Mouse (Mus musculus) neural tube, embryonic 15.5 days (tissue): Measurements from ENCODE around the gene Mcam. TPM values are rescaled to one million over a fixed set of nuclear protein-coding genes. Genes with fewer than 3 reads are reported as not detected.

Experiments used
- ATAC-seq: fragments of 200-750 bp; cut with Nextera tagmentation; 2 replicates; pipeline ENCODE4 v1.8.0; 2017; ENCODE audit warnings: mild to moderate bottlenecking, moderate TSS enrichment, moderate library complexity; ENCODE audit not compliant: low FRiP score
- H3K27ac ChIP-seq: fragments of 300-500 bp; sonication (generic); replicated peaks from 2 replicates; pipeline ENCODE4 v1.5.1; 2015; ENCODE audit warnings: mild to moderate bottlenecking, inconsistent platforms
- H3K27me3 ChIP-seq: fragments of 300-500 bp; sonication (generic); replicated peaks from 2 replicates; pipeline ENCODE4 v1.6.1; 2015; ENCODE audit warnings: inconsistent platforms
- H3K36me3 ChIP-seq: fragments of 300-500 bp; sonication (generic); 2 replicates; pipeline ENCODE4 v1.6.1; 2015; ENCODE audit warnings: inconsistent platforms
- H3K4me1 ChIP-seq: fragments of 300-500 bp; sonication (generic); 2 replicates; pipeline ENCODE4 v1.6.1; 2015; ENCODE audit warnings: inconsistent platforms
- H3K4me2 ChIP-seq: fragments of 300-500 bp; sonication (generic); 2 replicates; pipeline ENCODE4 v1.6.1; 2015; ENCODE audit warnings: inconsistent platforms, mild to moderate bottlenecking, moderate library complexity
- H3K4me3 ChIP-seq: fragments of 300-500 bp; sonication (generic); replicated peaks from 2 replicates; pipeline ENCODE4 v1.5.1; 2015; ENCODE audit warnings: mild to moderate bottlenecking, inconsistent platforms
- H3K9ac ChIP-seq: fragments of 300-500 bp; sonication (generic); replicated peaks from 2 replicates; pipeline ENCODE4 v1.6.1; 2015; ENCODE audit warnings: mild to moderate bottlenecking, inconsistent platforms
- H3K9me3 ChIP-seq: fragments of 300-500 bp; sonication (generic); replicated peaks from 2 replicates; pipeline ENCODE4 v1.6.1; 2016; ENCODE audit warnings: inconsistent platforms
- WGBS: fragments of 180-500 bp; shearing (Covaris S2); methylation state at CpG from one replicate; pipeline ENCODE4 v1.1.7; 2015; ENCODE audit warnings: mixed read lengths; 5-methylcytosine and 5-hydroxymethylcytosine counted together
- polyA plus RNA-seq: library from polyadenylated mRNA; unstranded; fragments of >200 nt; fragmentation: Nextera tagmentation; extraction: Ambion mirVana; gene quantifications from 2 replicates; pipeline ENCODE4 v1.2.1, GENCODE M21; 2015

Mcam gene
- polyA plus RNA-seq, result 17.3 and 22.6 TPM in 2 replicates

- Histone ChIP-seq H3K4me2 (peak within 1 kb of the TSS; percentile 83), H3K9ac (peak within 1 kb of the TSS; percentile 54), H3K4me1 (peaks cover 45% of the 10 kb centered on the region), H3K27ac (peak within 1 kb of the TSS; percentile 67), H3K4me3 (peak within 1 kb of the TSS; percentile 46), H3K27me3 (peaks cover 64% of the 10 kb centered on the region), H3K36me3 (no peaks in the 10 kb centered on the region), H3K9me3 (no peaks in the 10 kb centered on the region)
- 0 out of 2 replicates have a peak, but pooled peaks have one; percentile 17 for ATAC-seq
- 2% methylated on average over 52 of the region's 55 CpGs for WGBS
These were observed at the start of gene Mcam for GRCm38 (mm10) chr9:44134101-44134850. Mcam (plus strand) TSS chr9:44134469.

GRCm38 (mm10) chr9:44084659-44085229, 49.5 kb upstream of the Mcam start:
- peaks cover 39% of the 10 kb centered on the region for H3K4me1 ChIP-seq
- peak overlapping the region; percentile 57 for H3K4me3 ChIP-seq
- no peaks in the 10 kb centered on the region for H3K9me3 ChIP-seq
- H3K27ac ChIP-seq, result no peak overlapping the region
- no peaks in the 10 kb centered on the region for H3K36me3 ChIP-seq
- under 1% methylated on average over 62 of the region's 62 CpGs for WGBS
- H3K4me2 ChIP-seq, result peak overlapping the region; percentile 100
- H3K9ac ChIP-seq, result peak overlapping the region; percentile 60
- ATAC-seq, result peak; percentile 72
- peaks cover 27% of the 10 kb centered on the region for H3K27me3 ChIP-seq

- 0 out of 2 replicates have a peak, but pooled peaks have one; percentile 6 for ATAC-seq
- H3K9me3 ChIP-seq, result no peaks in the 10 kb centered on the region
- H3K4me3 ChIP-seq, result peak overlapping the region; percentile 57
- H3K36me3 ChIP-seq, result no peaks in the 10 kb centered on the region
- H3K9ac ChIP-seq, result peak overlapping the region; percentile 60
- peaks cover 25% of the 10 kb centered on the region for H3K27me3 ChIP-seq
- H3K4me1 ChIP-seq, result peaks cover 38% of the 10 kb centered on the region
- H3K4me2 ChIP-seq, result peak overlapping the region; percentile 100
- WGBS, result 2% methylated on average over 10 of the region's 10 CpGs
- H3K27ac ChIP-seq, result no peak overlapping the region
These were observed 49.0 kb upstream of the Mcam start for GRCm38 (mm10) chr9:44085276-44085675.

- peaks cover 38% of the 10 kb centered on the region for H3K4me1 ChIP-seq
- no peak overlapping the region for H3K4me3 ChIP-seq
- H3K36me3 ChIP-seq, result peaks cover 2% of the 10 kb centered on the region; the same call in 1 of the 2 replicates
- peaks cover 25% of the 10 kb centered on the region for H3K27me3 ChIP-seq
- no peaks in the 10 kb centered on the region for H3K9me3 ChIP-seq
- peak overlapping the region; percentile 100 for H3K4me2 ChIP-seq
- no peak overlapping the region for H3K9ac ChIP-seq
- WGBS, result 68% methylated on average over 15 of the region's 15 CpGs
- no peak overlapping the region for H3K27ac ChIP-seq
- ATAC-seq, result no peak
These were observed 48.3 kb upstream of the Mcam start for GRCm38 (mm10) chr9:44085741-44086665.

- Histone ChIP-seq H3K9ac (no peak overlapping the region), H3K27me3 (peaks cover 25% of the 10 kb centered on the region), H3K4me1 (peaks cover 38% of the 10 kb centered on the region), H3K36me3 (peaks cover 7% of the 10 kb centered on the region; the same call in 1 of the 2 replicates), H3K4me2 (no peak overlapping the region), H3K4me3 (no peak overlapping the region), H3K27ac (no peak overlapping the region), H3K9me3 (no peaks in the 10 kb centered on the region)
- WGBS, result 56% methylated on average over 10 of the region's 10 CpGs
- ATAC-seq, result no peak
These were observed 47.3 kb upstream of the Mcam start for GRCm38 (mm10) chr9:44086960-44087359.

- ATAC-seq, result no peak
- Histone ChIP-seq H3K9ac (no peak overlapping the region), H3K27me3 (peaks cover 22% of the 10 kb centered on the region), H3K27ac (no peak overlapping the region), H3K36me3 (peaks cover 10% of the 10 kb centered on the region; the same call in 1 of the 2 replicates), H3K9me3 (no peaks in the 10 kb centered on the region), H3K4me3 (no peak overlapping the region), H3K4me1 (peaks cover 38% of the 10 kb centered on the region), H3K4me2 (no peak overlapping the region)
- 20% methylated on average over 15 of the region's 15 CpGs for WGBS
These were observed 46.4 kb upstream of the Mcam start for GRCm38 (mm10) chr9:44087761-44088455.

GRCm38 (mm10) chr9:44088877-44089608, 45.2 kb upstream of the Mcam start:
- Histone ChIP-seq H3K4me3 (no peak overlapping the region), H3K9ac (no peak overlapping the region), H3K4me2 (no peak overlapping the region), H3K27me3 (peaks cover 19% of the 10 kb centered on the region), H3K27ac (no peak overlapping the region), H3K36me3 (peaks cover 10% of the 10 kb centered on the region; the same call in 1 of the 2 replicates), H3K4me1 (peaks cover 32% of the 10 kb centered on the region), H3K9me3 (no peaks in the 10 kb centered on the region)
- 67% methylated on average over 12 of the region's 12 CpGs for WGBS
- no peak for ATAC-seq

GRCm38 (mm10) chr9:44093612-44094503, 40.4 kb upstream of the Mcam start:
- Histone ChIP-seq H3K4me2 (peak overlapping the region; percentile 58), H3K4me1 (peaks cover 12% of the 10 kb centered on the region), H3K36me3 (peaks cover 10% of the 10 kb centered on the region; the same call in 1 of the 2 replicates), H3K27me3 (no peaks in the 10 kb centered on the region), H3K9ac (peak overlapping the region; percentile 40; the same call in 1 of the 2 replicates), H3K9me3 (no peaks in the 10 kb centered on the region), H3K27ac (no peak overlapping the region), H3K4me3 (peak overlapping the region; percentile 31)
- ATAC-seq, result peak; percentile 39; the same call in 1 of the 2 replicates
- 26% methylated on average over 24 of the region's 24 CpGs for WGBS

GRCm38 (mm10) chr9:44094737-44095136, 39.5 kb upstream of the Mcam start:
- peaks cover 10% of the 10 kb centered on the region; the same call in 1 of the 2 replicates for H3K36me3 ChIP-seq
- 92% methylated on average over 3 of the region's 3 CpGs for WGBS
- no peak for ATAC-seq

More at GRCm38 (mm10) chr9:44094737-44095136, 39.5 kb upstream of the Mcam start:
- no peak overlapping the region for H3K4me3 ChIP-seq
- no peak overlapping the region for H3K9ac ChIP-seq
- peaks cover 12% of the 10 kb centered on the region for H3K4me1 ChIP-seq
- no peaks in the 10 kb centered on the region for H3K27me3 ChIP-seq
- no peak overlapping the region for H3K4me2 ChIP-seq
- H3K27ac ChIP-seq, result no peak overlapping the region; the same call in 1 of the 2 replicates
- H3K9me3 ChIP-seq, result no peaks in the 10 kb centered on the region
